Mouse (Mus musculus) liver, postnatal 0 days (tissue): Measurements from ENCODE around the gene Cd3g.

Experiments used
- CTCF ChIP-seq: sonication (generic); IDR thresholded peaks from 2 replicates; pipeline ENCODE4 v1.5.1; 2016; ENCODE audit warnings: antibody characterized with exemption, low read depth
- EP300 ChIP-seq: IDR thresholded peaks from 2 replicates; pipeline ENCODE4 v1.6.1; 2016; ENCODE audit warnings: antibody characterized with exemption, low read depth, mild to moderate bottlenecking

GRCm38 (mm10) chr9:45011291-45011690 lies 31.1 kb upstream of the Cd3g start:
- TF ChIP-seq EP300 (no peak), CTCF (no peak)
